Mouse (Mus musculus): Measurements from ENCODE around the gene Spc25.

Gene Spc25

DNA sequence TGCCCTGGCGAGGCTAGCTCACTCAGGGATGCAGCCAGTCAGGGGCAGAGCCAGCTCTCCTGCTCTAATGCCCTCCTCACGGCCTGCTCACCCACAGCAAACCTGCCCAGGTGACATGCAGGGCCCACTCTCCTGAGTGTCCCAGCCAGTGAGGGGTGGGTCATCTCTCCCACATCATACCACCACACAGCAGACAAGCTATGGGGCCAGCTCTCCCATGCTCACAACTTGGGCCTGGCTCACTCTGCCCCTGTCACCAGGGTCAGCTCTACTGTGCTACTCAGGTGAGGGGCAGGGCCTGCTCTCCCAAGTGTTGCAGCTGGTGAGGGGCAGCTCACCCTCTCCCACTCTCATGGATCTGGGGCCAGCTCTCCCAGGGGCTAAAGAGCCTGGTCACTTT lies 18.0 kb downstream of the Spc25 start:
- no peak for DNase-seq (ENCODE audit: low spot score in 2 of 2)

DNA sequence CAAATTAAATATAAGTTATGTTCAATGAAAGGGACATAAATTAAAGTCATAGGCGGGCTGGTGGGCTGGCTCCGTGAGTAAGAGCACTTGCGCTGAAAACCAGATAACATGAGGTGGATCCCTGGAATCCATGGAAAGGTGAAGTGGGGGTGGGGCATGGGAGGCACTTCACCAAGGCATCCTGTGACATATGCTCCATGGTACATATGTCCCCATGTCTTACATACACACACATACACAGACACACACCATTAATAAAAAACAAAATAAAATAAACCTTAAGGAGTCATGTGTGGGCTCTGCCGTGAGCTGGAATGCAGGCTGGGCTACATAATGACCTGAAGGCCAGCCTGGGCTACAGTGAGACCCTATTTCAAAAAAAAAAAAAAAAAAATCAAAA lies 26.3 kb downstream of the Spc25 start:
- no peak for DNase-seq (ENCODE audit: low spot score in 2 of 2)

DNA sequence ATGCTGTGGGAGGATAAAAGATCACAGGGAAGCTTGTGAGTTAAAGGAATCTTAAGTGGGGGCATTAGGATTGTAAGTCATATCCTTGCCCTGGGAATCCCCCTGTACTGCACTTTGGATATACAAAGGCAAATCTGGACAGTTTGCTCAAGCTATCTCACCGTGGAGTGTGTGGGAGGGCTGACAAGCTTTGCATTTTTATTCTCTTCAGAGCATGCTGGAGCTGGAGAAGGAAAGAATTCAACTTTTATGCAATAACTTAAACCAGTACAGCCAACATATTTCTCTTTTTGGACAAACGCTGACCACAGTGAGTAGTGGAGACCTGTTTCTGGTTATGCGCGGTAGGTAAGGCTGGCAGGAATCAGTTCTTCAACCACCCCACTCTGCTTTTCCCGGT lies 30.7 kb downstream of the Spc25 start:
- DNase-seq (ENCODE audit: low spot score in 2 of 2), result peak in 1 of 2 experiments; percentile 32

DNA sequence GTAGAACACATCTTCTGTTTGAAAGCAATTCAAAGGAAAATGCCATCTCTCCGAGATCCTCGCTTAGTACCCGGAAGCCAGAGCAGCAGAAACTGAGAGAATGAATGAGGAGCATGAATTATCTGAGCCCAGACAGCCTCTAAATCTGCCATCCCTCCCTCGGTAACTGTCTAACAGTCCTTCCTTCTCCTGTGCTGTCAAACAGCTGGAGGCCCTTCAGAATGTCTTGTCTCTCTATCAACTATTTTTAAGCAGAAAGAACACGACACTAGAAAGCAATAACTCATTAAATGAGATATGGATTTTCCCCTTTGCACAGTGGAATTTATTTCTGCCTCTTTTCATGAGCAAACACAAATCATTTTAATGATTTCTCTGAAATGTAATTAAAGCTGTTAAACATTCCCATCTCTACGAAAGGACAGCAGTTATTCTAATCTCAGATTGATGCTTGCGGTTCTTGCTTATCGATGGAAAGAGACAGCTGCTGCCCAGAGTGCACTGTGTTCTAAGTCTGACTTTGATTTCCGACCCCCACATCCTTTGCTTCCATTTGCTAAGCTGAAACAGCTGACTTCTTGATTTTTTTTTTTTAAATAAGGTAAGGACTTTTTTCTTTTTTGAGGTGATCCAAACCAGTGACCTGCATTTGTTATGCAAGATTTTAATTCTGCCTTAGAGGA lies 35.5 kb downstream of the Spc25 start:
- DNase-seq (ENCODE audit: low spot score in 2 of 2), result no peak

DNA sequence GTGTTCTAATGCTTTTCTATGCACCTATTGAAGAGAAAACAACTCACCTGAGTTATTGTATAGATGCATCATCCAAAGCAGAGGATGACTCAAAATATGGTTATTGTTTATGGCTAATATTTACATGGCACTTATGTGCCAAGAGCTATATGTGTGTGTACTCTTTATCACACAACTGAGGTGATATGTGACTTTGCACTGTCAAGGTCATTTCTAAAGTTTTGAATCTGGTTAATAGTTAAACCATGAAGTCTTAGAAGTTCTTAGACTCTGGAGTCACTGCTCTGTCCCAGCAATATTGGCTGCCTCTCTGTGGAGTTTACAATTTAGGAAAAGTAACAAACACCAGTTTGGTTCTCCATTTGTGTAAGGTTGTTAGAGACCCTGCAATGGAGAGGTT lies 47.1 kb downstream of the Spc25 start:
- no peak for DNase-seq (ENCODE audit: low spot score in 2 of 2)

DNA sequence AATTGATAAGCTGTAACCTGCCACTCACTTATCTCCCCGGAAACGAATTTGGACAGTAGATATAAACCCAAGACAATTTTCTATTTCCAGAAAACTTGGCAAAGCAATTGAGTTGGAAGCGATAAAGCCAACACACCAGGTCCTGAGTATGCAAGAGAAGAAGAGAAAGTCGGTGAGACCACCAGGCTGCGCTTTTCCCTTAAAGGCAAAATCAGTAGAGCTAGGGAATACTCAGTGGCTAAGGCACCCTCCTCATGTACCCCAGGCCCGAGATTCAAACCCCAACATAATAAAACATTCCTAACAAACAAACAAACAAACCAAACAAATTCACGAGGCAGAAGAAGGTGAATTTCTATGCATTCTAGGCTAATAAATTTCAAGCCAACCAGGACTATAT lies 49.7 kb downstream of the Spc25 start:
- DNase-seq (ENCODE audit: low spot score in 2 of 2), result no peak

DNA sequence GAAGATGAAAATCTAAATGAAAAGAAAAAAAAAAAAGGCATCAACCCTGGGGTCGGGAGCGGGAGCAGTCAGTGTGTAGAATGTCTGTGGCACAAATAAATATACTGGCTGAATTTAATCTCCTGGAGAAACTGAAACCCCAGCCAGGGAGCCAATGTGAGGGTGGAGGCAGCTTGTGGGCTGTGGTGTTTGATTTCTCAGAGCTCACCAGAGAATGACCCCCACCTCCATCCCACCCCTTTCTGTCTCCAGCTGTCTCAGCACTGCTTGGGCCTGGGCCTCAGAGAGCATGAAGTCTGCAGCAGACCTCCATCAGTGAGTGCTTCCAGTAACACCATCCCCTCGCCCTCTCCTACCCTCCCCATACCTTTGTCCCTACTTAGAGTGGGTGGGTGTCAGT lies 50.1 kb downstream of the Spc25 start:
- DNase-seq (ENCODE audit: low spot score in 2 of 2), result no peak

DNA sequence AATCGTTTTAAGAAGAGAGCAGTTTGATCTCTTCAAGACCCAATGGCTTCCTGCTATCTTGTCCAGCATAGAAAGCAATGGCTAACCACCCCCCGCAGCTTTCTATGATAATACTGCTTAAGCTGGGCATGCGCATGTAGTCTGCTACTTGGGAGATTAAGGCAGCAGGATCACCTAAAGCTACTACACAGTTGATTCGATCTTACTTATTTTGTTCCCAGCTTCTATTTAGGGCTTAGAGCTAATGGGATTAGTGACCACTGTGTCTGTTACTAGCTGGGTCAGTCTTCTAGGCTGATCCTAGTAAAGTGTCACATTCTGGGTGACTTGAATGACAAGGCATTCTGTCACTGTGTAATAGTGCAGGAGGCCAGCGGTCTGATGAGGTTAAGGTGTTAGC lies 55.2 kb downstream of the Spc25 start:
- DNase-seq (ENCODE audit: low spot score in 2 of 2), result no peak

DNA sequence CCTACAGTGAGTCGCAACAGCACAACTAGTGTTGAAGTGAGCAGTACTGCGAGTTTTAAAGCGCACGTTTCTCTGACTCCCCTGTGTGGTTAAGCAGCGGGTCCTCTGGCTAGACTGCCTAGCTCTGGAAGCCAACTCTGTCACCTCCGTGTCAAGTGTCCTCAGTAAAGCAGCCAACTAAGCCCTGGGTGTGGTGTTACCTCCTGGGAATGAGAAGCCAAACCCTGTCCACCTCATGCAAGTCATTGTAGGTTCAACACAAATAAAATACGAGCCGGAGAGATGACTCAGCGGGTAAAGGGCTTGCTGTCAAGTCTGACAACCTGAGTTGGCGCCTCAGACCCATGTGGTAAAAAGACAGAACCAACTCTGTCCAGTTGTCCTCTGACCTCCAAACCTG lies 56.8 kb downstream of the Spc25 start:
- no peak for DNase-seq (ENCODE audit: low spot score in 2 of 2)

DNA sequence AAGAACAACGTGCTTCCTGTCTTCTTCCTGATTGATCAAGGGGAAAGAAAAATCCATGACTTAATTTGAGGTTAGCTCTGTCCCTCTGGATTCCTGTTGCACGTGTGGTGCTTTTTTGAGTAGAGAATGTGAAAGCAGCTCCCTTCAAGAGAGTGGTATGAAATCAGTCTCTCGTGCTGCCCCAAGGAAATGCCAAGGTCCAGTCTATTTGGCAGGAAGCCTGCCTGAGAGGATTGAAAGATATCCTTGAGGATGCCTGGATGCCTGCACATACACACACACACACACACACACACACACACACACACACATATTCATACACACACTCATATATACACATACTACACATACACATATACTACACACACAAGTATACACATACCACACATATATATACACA lies 57.3 kb downstream of the Spc25 start:
- no peak for DNase-seq (ENCODE audit: low spot score in 2 of 2)
